Mouse (Mus musculus) bone marrow macrophage, adult 2 months (primary cell): ENCODE results near the gene Rab15.

Experiments used
- CTCF ChIP-seq: IDR thresholded peaks from 2 replicates; pipeline ENCODE4 v1.5.1; 2012; ENCODE audit warnings: low read depth, mild to moderate bottlenecking, low read length, moderate library complexity
- POLR2A ChIP-seq: IDR thresholded peaks from 2 replicates; pipeline ENCODE4 v1.6.1; 2012; ENCODE audit warnings: mild to moderate bottlenecking, low read depth, low read length, borderline replicate concordance

DNA sequence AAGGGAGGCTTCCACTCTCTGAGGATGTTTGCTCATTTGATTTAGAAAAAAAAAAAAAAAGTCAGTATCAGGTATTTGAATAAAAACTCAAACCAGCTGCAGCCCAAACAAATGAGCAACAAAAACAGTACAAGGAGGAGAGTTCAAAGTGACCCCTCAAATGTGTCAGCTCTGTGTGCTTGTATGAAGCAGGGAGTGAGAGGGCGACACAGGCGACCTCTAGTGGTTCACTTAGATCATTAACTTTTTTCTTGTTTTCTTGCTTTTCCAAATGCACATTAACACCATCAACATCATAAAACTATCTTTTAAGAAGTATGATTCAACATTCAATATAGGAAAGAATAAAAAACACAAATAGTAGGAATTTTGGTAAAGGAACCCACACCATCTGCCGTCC is 10.0 kb upstream of the Rab15 start:
- TF ChIP-seq POLR2A: no peak
- TF ChIP-seq CTCF: peak; percentile 38; the same call in 1 of the 2 replicates
